Mouse (Mus musculus) testis, adult 2 months (tissue): Measurements from ENCODE around the gene Prmt8.

Experiments used
- CTCF ChIP-seq: fragments of 200-500 bp; IDR thresholded peaks from 2 replicates; pipeline ENCODE4 v1.5.1; 2012; ENCODE audit warnings: low read depth, mild to moderate bottlenecking, inconsistent platforms, low read length, moderate library complexity; ENCODE audit not compliant: control insufficient read depth, insufficient read depth, insufficient replicate concordance
- POLR2A ChIP-seq: fragments of 200-500 bp; IDR thresholded peaks from 2 replicates; pipeline ENCODE4 v1.6.1; 2012; ENCODE audit warnings: low read depth, mild to moderate bottlenecking, inconsistent platforms, low read length, moderate library complexity; ENCODE audit not compliant: control insufficient read depth

DNA sequence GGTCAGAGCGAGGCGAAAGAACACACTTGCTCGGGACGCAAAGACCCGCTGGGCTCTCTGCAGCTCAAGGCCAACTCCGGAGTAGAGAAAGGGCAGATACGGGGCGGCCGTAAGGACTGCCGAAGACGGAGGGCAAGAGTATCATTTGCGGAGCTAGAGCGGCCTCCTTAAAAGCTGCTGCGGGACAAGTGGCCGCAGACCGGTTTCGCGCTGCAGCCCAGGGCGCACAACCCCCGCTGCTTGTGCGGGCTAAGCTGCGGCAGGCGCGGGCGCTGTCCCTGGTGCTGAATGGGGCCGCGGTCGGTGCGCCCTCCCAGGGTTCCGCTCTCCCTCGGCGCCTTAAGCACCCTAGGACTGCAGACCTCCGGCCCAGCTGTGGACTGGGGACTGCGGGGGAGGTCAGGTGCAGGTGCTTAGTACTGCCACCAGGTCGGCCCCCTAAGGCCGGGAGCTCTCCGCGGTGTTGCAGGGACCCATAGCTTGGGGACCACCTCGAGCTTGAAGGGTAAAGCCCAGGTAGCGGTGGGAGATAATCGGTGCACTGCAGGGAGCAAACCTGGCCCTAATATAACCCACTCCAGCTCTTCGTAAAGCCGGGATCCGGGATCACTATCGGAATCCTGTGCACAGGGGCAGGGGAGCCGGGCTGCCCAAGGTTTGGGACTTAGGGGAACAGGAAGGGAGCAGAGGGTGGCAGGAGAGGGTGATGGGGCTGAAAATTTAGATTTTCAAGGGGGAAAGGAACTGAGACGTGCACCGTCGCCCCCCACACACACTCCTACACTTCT lies 1.4 kb downstream of the Prmt8 start:
- no peak for TF ChIP-seq CTCF
- no peak for TF ChIP-seq POLR2A
